Mouse (Mus musculus) heart, embryonic 12.5 days (tissue): ENCODE data around the gene Insl3. TPM values are rescaled to one million over a fixed set of nuclear protein-coding genes. Genes with fewer than 3 reads are reported as not detected.

Experiments used
- ATAC-seq: fragments of 200-750 bp; cut with Nextera tagmentation; 2 replicates; pipeline ENCODE4 v1.8.0; 2017; ENCODE audit warnings: moderate TSS enrichment, moderate library complexity; ENCODE audit not compliant: insufficient number of reproducible peaks, low FRiP score
- H3K27ac ChIP-seq: fragments of 300-500 bp; sonication (generic); 2 replicates; pipeline ENCODE4 v1.5.1; 2016; ENCODE audit warnings: mild to moderate bottlenecking, moderate library complexity; ENCODE audit not compliant: poor library complexity, severe bottlenecking
- H3K27me3 ChIP-seq: fragments of 300-500 bp; sonication (generic); replicated peaks from 2 replicates; pipeline ENCODE4 v1.6.1; 2016; ENCODE audit warnings: mild to moderate bottlenecking, moderate library complexity
- H3K36me3 ChIP-seq: fragments of 300-500 bp; sonication (generic); 2 replicates; pipeline ENCODE4 v1.6.1; 2016; ENCODE audit warnings: mild to moderate bottlenecking, moderate library complexity
- H3K4me1 ChIP-seq: fragments of 300-500 bp; sonication (generic); replicated peaks from 2 replicates; pipeline ENCODE4 v1.6.1; 2016; ENCODE audit warnings: mild to moderate bottlenecking
- H3K4me2 ChIP-seq: fragments of 300-500 bp; sonication (generic); 2 replicates; pipeline ENCODE4 v1.6.1; 2016; ENCODE audit warnings: mild to moderate bottlenecking, moderate library complexity
- H3K4me3 ChIP-seq: fragments of 300-500 bp; sonication (generic); 2 replicates; pipeline ENCODE4 v1.5.1; 2016; ENCODE audit warnings: mild to moderate bottlenecking
- H3K9ac ChIP-seq: fragments of 300-500 bp; sonication (generic); 2 replicates; pipeline ENCODE4 v1.6.1; 2016; ENCODE audit warnings: mild to moderate bottlenecking, moderate library complexity
- H3K9me3 ChIP-seq: fragments of 300-500 bp; sonication (generic); replicated peaks from 2 replicates; pipeline ENCODE4 v1.6.1; 2016; ENCODE audit warnings: mild to moderate bottlenecking, moderate library complexity
- WGBS: fragments of 180-500 bp; shearing (Covaris S2); methylation state at CpG from one replicate; pipeline ENCODE4 v1.1.7; 2016; 5-methylcytosine and 5-hydroxymethylcytosine counted together
- polyA plus RNA-seq: library from polyadenylated mRNA; unstranded; fragments of >200 nt; fragmentation: Nextera tagmentation; extraction: Ambion mirVana; gene quantifications from 2 replicates; pipeline ENCODE4 v1.2.1, GENCODE M21; 2016

Insl3 gene
- polyA plus RNA-seq, 1 experiment from 2014 or later: 2.4 TPM

DNA sequence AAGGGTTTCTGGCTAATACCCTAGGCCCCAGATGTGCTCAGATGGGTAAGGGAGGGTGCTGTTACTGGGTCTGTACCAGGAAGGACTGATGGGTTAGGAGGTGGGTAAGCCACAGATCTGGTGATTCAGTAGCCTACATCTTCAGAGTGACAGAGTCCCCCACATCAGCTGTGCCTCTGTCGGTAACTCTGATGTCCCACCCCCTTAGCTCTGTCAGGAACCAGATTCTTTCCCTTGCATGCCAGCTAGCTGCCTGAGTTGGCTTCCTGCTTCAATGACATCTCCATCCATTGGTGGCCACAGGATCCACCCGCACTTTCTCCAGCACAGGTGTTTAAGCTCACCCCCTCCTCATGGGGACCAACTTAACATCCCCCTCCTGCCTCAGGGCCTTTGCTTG lies 22.6 kb downstream of the Insl3 start:
- peaks cover 84% of the 10 kb centered on the region for H3K27me3 ChIP-seq
- 60% methylated on average over 2 of the region's 2 CpGs for WGBS
- no peaks in the 10 kb centered on the region for H3K9me3 ChIP-seq
- no peak overlapping the region for H3K4me2 ChIP-seq
- ATAC-seq: no peak
- no peaks in the 10 kb centered on the region for H3K36me3 ChIP-seq
- no peak overlapping the region for H3K4me3 ChIP-seq
- H3K27ac ChIP-seq: no peak overlapping the region
- H3K4me1 ChIP-seq: peaks cover 5% of the 10 kb centered on the region; the same call in 1 of the 2 replicates
- no peak overlapping the region for H3K9ac ChIP-seq

DNA sequence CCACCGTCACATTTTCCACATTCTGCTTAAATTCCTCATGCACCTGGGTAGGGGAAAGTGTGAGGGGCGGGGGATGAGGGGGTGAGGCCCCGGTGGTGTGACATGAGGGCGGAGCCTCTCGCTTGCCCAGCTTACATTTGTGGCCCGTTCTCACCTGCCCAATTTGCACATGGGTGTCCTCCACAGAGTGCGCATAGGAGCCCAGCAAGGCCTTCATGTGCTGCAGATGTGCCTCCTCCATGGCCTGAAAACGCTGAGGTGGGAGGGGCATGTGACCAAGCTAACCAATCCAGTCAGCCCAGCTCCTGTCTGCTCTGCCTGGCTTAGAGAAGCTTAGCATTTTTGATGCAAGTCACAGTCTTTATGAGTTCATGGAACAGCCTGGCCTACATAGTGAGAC lies 26.5 kb downstream of the Insl3 start:
- Histone ChIP-seq H3K9ac (no peak overlapping the region), H3K4me2 (no peak overlapping the region), H3K4me1 (no peaks in the 10 kb centered on the region), H3K36me3 (no peaks in the 10 kb centered on the region), H3K9me3 (no peaks in the 10 kb centered on the region), H3K27me3 (peaks cover 77% of the 10 kb centered on the region), H3K27ac (no peak overlapping the region), H3K4me3 (no peak overlapping the region)
- ATAC-seq: no peak
- 36% methylated on average over 8 of the region's 8 CpGs for WGBS

DNA sequence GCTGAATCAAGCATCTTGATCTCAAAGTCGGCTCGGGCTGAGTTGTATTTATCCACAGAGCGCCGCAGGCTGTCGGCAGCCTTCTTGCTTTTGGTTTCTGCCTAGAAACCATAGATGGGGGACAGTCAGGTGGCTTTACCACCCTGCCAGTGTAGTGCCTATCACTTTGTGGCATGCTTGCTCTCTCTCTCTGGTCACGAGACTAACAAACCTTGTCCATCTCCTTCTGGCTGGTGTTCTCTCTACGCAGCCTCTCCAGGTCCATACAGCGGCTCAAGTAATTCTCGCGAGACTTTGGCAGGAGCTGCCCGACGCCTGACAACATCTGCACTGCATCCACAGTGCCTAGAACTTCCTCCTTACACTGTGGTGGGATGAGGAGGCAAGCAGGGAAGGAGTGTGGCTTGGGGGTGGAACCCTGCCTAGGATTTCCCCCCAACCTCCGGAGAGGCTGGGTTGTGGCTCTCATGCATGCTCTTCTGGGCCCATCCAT lies 27.6 kb downstream of the Insl3 start:
- no peaks in the 10 kb centered on the region for H3K36me3 ChIP-seq
- no peak overlapping the region for H3K27ac ChIP-seq
- 75% methylated on average over 13 of the region's 13 CpGs for WGBS
- H3K4me3 ChIP-seq: no peak overlapping the region
- no peak overlapping the region for H3K4me2 ChIP-seq
- no peaks in the 10 kb centered on the region for H3K9me3 ChIP-seq
- H3K27me3 ChIP-seq: peaks cover 77% of the 10 kb centered on the region
- H3K4me1 ChIP-seq: no peaks in the 10 kb centered on the region
- no peak overlapping the region for H3K9ac ChIP-seq
- no peak for ATAC-seq

DNA sequence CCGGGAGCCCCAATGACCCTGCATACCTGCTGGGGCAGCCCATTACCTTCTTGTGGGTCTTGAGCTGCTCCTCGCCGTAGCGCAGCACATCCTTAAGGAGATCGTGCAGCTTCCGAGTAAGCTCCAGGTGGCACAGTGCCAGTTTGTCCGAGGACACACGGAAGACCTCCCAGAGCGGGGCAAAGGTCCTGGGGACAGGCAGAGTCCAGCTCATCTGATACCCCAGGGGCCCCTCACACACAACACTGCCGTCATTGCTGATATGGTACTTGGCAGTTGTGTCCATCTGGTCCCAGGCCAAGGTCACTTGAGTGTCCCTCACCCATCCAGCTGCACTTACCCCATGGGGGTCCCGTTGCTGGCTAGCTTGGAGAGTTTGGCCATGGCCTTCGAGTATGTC lies 28.1 kb downstream of the Insl3 start:
- ATAC-seq: no peak
- Histone ChIP-seq H3K36me3 (no peaks in the 10 kb centered on the region), H3K4me2 (no peak overlapping the region), H3K4me3 (no peak overlapping the region), H3K9me3 (no peaks in the 10 kb centered on the region), H3K27me3 (peaks cover 77% of the 10 kb centered on the region), H3K4me1 (no peaks in the 10 kb centered on the region), H3K27ac (no peak overlapping the region), H3K9ac (no peak overlapping the region)
- 73% methylated on average over 12 of the region's 12 CpGs for WGBS

DNA sequence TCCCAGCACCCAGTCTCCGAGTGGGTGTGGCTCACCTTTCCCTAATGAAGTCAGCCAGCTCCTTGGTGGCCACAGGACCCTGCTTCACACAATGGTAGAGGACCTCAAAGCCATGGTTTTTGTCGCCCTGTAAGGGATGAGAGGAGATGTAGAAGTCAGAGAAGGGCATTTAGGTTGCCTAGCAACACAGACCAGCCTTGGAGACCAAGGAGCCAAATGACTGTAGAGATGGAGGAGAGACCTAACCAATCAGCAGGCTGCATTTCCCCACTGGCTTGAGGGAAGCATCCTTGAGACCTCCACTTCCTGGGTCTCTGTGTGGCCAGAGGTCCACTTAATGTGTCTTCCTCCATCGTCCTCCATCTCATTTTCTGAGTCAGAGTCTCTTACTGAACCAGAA lies 29.2 kb downstream of the Insl3 start:
- Histone ChIP-seq H3K27me3 (peaks cover 79% of the 10 kb centered on the region), H3K9me3 (no peaks in the 10 kb centered on the region), H3K36me3 (no peaks in the 10 kb centered on the region), H3K9ac (no peak overlapping the region), H3K27ac (no peak overlapping the region), H3K4me3 (no peak overlapping the region), H3K4me2 (no peak overlapping the region), H3K4me1 (no peaks in the 10 kb centered on the region)
- WGBS: 31% methylated on average over 3 of the region's 3 CpGs
- no peak for ATAC-seq

DNA sequence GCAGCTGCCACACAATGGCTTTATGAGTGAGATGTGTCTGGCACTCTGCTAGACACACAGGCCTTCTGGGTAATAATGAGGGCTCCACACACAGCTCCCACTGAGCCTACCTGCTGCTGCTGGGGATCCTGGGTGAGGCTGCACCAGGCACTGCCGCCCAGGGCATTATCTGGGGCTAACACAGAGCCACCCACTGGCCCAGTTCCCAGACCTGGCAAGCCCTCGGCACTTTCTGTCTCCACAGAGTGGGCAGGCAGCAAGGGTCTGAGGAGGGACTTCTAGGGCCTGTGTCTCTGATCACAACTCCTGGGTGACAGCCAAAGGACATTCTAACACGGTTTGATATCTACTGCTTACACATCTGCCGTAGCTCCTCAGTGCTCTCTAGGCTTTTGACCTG lies 30.2 kb downstream of the Insl3 start:
- ATAC-seq: no peak
- Histone ChIP-seq H3K9me3 (no peaks in the 10 kb centered on the region), H3K27ac (no peak overlapping the region), H3K36me3 (no peaks in the 10 kb centered on the region), H3K27me3 (peaks cover 82% of the 10 kb centered on the region), H3K4me1 (no peaks in the 10 kb centered on the region), H3K4me2 (no peak overlapping the region), H3K4me3 (no peak overlapping the region), H3K9ac (no peak overlapping the region)
- 49% methylated on average over 4 of the region's 4 CpGs for whole genome bisulfite sequencing

DNA sequence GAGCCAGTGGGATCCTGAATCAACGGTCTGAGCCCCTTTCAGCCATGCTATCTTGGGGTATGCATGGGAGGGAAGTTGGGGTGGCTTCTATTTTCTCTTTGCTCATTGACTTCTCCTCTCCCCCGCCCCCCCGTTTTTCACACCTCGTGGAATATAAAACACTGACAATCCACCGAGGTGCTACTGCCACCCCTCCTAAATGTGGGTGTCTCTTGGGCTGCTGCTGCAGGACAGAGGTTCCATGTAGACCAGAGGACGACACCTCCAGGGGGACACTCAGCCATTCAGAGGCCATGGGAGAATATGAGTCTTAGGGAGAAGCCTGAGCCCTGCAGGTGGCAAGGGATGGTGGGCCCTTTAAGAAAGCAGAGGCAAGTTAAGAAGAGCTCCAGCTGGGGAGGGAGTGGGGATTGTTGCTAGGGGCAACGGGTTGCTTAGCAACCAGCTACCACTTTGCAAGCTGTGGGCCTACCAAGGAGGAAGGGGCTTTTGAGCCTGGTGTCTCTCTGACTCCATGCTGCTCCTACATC lies 31.0 kb downstream of the Insl3 start:
- Histone ChIP-seq H3K4me1 (peaks cover 1% of the 10 kb centered on the region), H3K27ac (no peak overlapping the region), H3K9me3 (no peaks in the 10 kb centered on the region), H3K4me2 (no peak overlapping the region), H3K36me3 (no peaks in the 10 kb centered on the region), H3K4me3 (no peak overlapping the region), H3K9ac (no peak overlapping the region), H3K27me3 (peaks cover 83% of the 10 kb centered on the region)
- no peak for ATAC-seq
- WGBS: 40% methylated on average over 7 of the region's 7 CpGs

DNA sequence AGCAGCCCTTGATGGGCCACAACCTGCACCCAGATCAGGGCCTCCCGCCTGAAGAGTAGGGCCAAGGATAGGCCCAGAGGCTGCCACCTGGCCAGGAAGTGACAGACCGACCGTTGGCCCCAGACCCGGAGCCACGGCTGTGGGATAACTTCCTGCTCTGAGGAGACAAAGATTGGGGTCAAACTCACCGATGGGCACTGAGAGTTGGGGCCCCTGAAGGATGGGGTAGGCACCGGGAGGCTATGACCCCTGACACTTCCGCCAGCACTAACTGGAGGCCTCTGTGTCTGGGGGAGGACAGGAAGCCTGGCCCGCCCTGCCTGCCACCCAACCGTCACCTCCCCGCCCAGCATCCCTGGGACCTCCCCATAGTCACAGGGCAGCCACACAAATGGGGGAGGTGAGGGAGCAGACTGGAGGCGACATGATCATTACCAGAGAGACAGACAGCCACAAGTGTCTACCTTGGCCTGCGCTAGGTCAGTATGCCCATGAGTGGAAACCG lies 34.1 kb downstream of the Insl3 start:
- Histone ChIP-seq H3K36me3 (no peaks in the 10 kb centered on the region), H3K9ac (no peak overlapping the region), H3K4me3 (no peak overlapping the region), H3K4me1 (peaks cover 10% of the 10 kb centered on the region), H3K27ac (no peak overlapping the region), H3K4me2 (no peak overlapping the region), H3K9me3 (no peaks in the 10 kb centered on the region), H3K27me3 (peaks cover 98% of the 10 kb centered on the region)
- no peak for ATAC-seq
- 52% methylated on average over 14 of the region's 14 CpGs for WGBS

DNA sequence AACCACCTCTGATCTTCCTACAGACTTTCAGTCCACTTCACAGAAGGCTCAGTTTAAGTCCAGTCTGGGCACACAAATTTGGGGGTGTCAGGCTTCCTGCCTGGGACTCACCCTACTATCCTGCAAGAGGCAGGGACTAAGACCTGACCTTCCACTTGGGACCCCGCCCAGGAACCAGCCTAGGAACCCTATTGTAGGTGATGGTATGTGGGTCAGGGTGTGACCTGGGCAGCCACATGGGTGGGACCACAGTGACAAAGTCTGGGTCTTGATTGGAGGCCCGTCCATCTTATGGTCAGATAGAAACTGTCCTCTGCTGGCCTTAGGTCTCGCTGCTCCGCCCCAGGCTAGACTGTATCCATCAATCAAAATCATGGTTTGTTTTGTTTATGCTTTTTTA lies 35.4 kb downstream of the Insl3 start:
- no peaks in the 10 kb centered on the region for H3K36me3 ChIP-seq
- ATAC-seq: no peak
- H3K27ac ChIP-seq: no peak overlapping the region
- peaks cover 95% of the 10 kb centered on the region for H3K27me3 ChIP-seq
- no peaks in the 10 kb centered on the region for H3K9me3 ChIP-seq
- peaks cover 23% of the 10 kb centered on the region for H3K4me1 ChIP-seq
- WGBS: 63% methylated on average over 4 of the region's 4 CpGs
- no peak overlapping the region for H3K9ac ChIP-seq
- H3K4me2 ChIP-seq: no peak overlapping the region
- H3K4me3 ChIP-seq: no peak overlapping the region

DNA sequence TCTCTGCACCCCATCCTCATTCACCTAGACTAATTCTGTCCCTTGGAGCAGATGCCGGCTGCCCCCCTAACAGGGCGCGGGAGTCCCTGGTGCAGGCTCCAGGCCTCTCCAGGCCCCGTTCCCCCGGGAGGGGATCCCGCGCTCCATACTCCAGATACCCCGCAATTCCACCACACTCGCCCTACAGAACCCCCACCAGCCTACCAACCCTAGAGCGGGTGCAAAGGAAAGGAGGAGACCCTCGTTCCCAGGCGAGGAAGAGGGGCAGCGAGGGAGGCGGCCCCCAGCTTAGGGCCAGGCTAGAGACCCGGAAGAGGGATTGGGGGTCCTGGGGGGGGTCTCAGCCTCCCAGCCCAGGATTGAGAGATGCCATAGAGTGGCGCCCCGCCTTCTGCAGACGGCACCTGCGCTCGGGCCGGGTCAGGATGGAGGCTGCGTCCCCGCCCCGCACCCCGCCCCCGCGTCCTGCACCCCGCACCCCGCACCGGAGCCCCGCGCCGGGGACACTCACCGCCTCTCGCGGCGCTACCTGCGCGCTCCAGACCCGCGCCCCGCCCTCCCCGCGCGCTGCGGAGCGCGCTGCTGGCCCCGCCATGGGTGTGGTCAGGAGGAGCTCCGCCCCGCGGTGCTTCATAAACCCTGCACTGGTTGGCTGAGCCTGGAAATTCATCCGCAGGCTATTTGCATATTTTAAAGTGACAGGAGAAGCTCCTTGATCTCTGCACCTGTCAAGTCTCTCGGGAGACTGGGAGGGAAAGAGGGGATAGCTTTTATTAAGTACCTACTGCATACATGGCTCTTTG lies 36.3 kb downstream of the Insl3 start, which contains the start of gene Fcho1:
Fcho1 (minus strand) TSS at position 595 of the 803 bp plus-strand sequence.
- peak; percentile 64; the same call in 1 of the 2 replicates for ATAC-seq
- Histone ChIP-seq H3K27me3 (peaks cover 92% of the 10 kb centered on the region), H3K9ac (peak within 1 kb of the TSS; percentile 72), H3K27ac (no peak within 1 kb of the TSS), H3K4me1 (peaks cover 24% of the 10 kb centered on the region), H3K9me3 (no peaks in the 10 kb centered on the region), H3K4me2 (peak within 1 kb of the TSS; percentile 94), H3K4me3 (peak within 1 kb of the TSS; percentile 64), H3K36me3 (no peaks in the 10 kb centered on the region)
- 1% methylated on average over 54 of the region's 54 CpGs for WGBS

DNA sequence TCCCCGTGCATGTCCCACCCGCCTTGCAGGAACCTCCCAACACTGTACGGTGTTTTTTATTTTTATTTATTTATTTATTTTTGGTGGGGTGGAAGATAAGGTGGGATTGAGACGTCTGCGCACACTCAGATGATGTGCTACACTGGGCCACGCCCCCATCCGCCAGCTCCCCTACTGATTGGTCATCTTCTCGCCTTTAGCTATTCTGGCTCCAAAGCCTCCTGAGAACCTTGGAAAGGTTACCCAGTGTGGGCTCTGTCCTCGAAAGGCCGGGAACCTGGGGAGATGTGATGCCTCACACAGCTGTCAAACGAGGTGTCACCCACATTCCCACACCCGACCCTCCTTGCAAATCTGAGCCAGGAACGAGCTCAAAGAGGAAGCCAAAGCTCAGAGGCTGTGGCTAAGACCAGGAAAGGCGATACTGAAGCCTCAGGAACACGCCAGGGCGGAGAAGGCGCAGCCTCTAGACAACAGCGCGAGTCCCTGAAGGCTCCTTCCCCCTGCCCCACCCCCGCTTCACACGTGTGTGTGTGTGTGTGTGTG lies 39.3 kb downstream of the Insl3 start:
- WGBS: 5% methylated on average over 20 of the region's 21 CpGs
- 0 out of 2 replicates have a peak overlapping the region, but pooled peaks have one; percentile 57 for H3K9ac ChIP-seq
- ATAC-seq: no peak

More for the DNA sequence above, 39.3 kb downstream of the Insl3 start:
- H3K27ac ChIP-seq: no peak overlapping the region
- peaks cover 24% of the 10 kb centered on the region for H3K4me1 ChIP-seq
- peak overlapping the region; percentile 34 for H3K4me3 ChIP-seq
- H3K9me3 ChIP-seq: no peaks in the 10 kb centered on the region
- peak overlapping the region; percentile 72 for H3K4me2 ChIP-seq
- H3K27me3 ChIP-seq: peaks cover 67% of the 10 kb centered on the region
- H3K36me3 ChIP-seq: no peaks in the 10 kb centered on the region
